Mouse (Mus musculus) ES-Bruce4 (cell line): ENCODE measurements around the gene Agl.

Experiments
- CTCF ChIP-seq: IDR thresholded peaks from one replicate; pipeline ENCODE4 v1.8.1; 2011; ENCODE audit warnings: low read depth, low read length
- EP300 ChIP-seq: IDR thresholded peaks from 2 replicates; pipeline ENCODE4 v1.6.1; 2011; ENCODE audit warnings: low read depth, low read length; ENCODE audit not compliant: insufficient read depth
- POLR2A ChIP-seq: IDR thresholded peaks from one replicate; pipeline ENCODE4 v1.8.1; 2011; ENCODE audit warnings: low read length; ENCODE audit not compliant: insufficient read depth

DNA sequence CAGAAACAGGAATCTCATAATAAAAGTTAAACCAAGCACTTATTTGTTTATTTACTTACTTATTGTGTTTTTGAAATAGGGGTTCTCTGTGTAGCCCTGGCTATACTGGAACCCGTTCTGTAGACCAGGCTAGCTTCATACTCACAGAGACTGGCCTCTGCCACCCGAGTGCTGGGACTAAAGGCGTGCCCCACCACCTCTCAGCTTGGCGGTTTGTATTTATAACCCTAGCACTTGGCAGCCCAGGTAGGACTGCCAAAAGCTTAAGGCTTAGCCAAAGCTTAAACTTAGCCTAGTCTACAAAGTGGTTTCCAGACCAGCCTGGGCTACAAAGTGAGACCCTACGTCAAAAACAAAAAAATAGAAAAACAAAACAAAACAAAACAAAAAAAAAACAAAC, 19.1 kb downstream of the Agl start:
- no peak for TF ChIP-seq CTCF
- TF ChIP-seq POLR2A = no peak
- TF ChIP-seq EP300 = no peak
